Mouse (Mus musculus): ENCODE results near the gene Gm10491. TPM values are rescaled to one million over a fixed set of nuclear protein-coding genes. Genes with fewer than 3 reads are reported as not detected.

The Gm10491 gene
- polyA plus RNA-seq, 1 experiment, result not detected

DNA sequence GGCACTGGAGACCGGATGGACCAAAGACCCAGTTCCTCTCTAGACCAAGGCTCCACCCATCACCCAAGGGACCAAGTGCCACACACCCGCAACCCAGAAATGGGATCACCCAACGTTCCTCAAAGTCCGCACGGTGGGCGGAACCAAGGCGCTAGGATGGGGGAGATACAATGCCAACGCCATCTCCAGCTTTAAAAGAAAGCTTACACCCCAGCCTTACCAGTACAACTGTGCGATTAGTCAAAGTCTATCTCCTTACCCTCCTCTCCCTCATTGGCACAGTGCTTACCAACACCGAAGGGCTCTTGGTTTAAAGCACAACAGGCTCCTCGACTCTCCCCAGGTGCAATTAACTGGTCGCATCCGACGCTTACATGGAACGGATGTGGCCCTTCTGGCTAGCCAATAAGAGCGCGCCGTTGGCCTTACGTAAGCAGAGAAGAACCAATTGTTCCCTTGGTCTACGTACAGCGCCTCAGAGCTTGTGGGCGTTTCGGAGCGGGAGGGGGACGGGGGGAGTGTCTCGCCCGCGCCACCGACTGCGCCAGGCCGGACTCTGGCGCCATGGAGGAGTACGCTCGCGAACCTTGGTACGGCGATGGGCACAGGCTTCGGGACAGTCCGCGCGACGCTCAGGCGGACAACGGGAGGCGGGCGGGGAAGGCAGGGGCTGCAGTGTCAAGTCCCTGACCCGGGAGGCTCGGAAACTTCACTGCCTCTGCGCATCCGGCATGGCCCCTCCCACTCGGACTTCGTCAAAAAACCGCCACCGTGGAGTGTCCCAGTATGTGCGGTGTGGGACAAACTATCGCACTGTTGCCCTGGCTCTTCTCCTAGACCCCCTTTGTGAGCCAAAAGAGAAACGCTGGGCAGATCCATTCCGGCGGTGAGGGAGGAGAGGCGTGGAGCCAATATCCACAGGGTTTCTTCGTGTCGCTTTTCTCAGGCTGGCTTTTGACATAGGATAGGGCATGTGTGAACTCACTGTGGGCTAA lies 8.5 kb downstream of the Gm10491 start, which contains the start of the genes Pqbp1 and Timm17b:
Gene Pqbp1, minus strand, starts transcription at position 390 of the 995 bp plus-strand sequence.
Gene Timm17b, plus strand, starts transcription at position 478 of the 995 bp plus-strand sequence.
- no peak for TF ChIP-seq GATA1 (IDR thresholded peaks at IDR 0.05; ENCODE audit: low read length)

DNA sequence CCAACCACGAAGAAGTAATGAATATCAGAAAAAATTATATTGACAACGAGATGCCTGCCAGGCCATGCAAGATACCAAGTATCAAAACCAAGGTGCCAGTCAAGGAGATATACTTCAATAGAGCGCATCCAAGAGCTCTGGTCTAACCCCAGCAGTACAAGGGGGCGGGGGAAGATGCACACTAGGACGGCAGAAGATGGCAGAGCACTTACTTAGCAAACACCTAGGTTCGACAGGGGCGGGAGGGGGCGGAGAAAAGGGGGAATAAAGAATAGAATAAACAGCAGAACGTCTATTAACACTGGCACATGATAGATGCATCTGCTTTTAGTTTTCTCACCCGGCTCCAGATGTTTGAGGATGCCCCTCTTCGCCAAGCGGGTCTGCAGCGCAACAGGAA lies 9.4 kb downstream of the Gm10491 start:
- TF ChIP-seq GATA1 (IDR thresholded peaks at IDR 0.05; ENCODE audit: low read length), result no peak

DNA sequence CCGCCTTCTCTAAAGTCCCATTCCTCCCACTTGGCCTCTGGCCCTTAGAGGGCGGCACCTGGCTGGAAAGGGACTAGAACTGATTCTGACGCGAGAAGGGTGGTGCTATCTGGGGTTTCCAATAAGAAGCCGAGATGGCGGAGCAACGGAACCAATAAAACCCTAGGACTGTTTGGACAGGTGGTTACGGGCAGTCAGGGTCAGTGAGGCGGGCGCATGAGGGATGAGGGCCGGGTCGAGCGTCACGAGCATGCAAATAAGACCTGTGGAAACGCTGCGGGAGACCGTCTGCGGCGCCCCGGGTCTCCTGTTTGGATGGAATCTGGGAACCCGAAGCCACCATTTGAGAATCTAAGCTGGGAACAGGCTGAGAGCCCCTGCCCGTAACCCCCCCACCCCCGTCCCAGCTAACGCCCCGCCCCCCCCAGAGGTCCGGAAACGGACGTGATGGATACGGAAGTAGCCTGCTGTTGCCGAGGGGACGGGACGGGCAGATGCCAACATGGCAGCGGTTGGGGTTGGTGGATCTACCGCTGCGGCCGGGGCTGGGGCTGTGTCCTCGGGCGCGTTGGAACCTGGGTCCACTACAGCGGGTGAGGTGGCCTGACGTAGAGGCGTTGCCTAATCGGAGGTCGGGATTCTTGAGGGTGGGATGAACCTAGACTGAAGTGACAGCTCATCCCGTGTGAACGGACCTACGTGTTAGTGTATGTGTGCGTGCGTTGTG lies 23.6 kb downstream of the Gm10491 start, which contains the start of gene Slc35a2:
Gene Slc35a2, plus strand, starts transcription at position 188 of the 727 bp plus-strand sequence.
- TF ChIP-seq GATA1 (IDR thresholded peaks at IDR 0.05; ENCODE audit: low read length), result no peak

DNA sequence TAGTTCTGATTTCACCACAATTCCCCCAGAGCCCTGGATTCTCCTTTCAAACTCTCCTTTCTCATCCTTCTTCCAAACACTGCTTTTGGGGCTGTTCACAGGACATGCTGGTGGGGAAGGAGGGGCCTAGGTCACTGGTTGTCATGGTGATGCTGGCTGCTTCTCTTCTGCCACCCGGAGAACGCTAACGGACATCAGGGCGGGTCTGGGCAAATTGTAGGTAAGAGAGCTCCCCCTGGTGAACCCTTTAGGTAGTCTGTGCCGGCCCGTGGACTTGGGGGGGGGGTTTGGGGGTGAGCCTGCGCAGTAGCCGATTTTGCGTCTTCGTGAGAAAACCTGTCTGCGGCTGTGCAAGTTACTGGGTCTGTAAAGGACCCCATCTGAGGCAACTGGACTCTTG lies 27.8 kb downstream of the Gm10491 start:
- no peak for TF ChIP-seq GATA1 (IDR thresholded peaks at IDR 0.05; ENCODE audit: low read length)

DNA sequence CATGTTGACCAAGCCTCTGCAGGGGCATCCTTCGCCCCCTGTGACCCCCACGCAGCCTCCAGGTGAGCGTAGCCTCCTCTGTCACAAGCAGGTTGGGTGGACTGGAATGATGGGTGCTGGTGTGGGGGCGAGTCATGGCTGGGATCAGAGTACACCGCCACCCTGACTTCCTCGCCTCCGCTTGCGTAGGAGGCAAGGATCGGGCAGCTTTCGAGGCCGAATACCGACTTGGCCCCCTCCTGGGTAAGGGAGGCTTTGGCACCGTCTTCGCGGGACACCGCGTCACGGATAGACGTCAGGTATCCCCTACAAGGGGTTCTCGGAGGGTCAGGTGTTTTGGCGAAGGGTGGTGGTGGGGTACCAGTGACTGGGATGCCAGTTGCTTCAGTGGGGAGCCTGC lies 29.1 kb downstream of the Gm10491 start:
- TF ChIP-seq GATA1 (IDR thresholded peaks at IDR 0.05; ENCODE audit: low read length), result no peak

DNA sequence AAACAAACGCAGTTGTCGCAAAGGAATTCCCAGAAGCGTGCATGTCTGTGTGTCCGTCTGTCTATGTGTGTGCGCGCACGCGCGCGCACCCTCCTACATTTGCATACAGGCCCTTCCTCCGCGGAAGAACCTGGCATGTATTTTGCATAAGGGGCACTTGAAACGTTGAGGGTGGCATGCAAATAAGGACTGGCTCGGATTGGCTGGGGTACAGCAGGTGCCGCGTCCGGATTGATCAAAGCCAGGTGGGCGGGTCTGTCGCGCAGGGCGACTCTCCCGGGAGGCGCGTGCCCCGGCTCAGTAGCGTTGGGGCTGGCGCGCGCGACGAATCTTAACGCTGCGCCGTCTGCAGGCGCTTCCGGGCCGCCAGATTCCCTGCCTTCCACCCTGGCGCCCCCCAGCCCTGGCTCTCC lies 29.6 kb downstream of the Gm10491 start, which contains the start of gene Pim2:
Gene Pim2, plus strand, starts transcription at position 256 of the 413 bp plus-strand sequence.
- TF ChIP-seq GATA1 (IDR thresholded peaks at IDR 0.05; ENCODE audit: low read length), result no peak

DNA sequence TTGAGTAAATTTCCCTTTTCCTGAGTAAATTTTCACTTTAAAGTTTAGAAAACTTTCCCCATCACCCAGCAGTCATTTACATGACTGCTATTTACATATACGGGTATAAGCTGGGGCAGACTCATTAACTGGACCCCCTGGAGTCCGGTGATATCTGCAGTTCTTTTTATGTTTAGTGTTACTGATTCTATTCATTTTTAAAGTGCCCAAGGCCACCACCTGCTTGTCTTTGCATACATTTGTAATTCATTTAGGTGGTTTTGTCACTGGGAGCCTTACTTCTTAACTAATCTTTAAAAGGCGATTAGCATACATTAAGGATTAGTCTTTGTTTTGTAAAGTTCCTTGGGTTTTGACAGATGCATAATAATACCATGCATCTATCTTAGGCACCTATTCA lies 37.8 kb downstream of the Gm10491 start:
- TF ChIP-seq GATA1 (IDR thresholded peaks at IDR 0.05; ENCODE audit: low read length), result no peak

DNA sequence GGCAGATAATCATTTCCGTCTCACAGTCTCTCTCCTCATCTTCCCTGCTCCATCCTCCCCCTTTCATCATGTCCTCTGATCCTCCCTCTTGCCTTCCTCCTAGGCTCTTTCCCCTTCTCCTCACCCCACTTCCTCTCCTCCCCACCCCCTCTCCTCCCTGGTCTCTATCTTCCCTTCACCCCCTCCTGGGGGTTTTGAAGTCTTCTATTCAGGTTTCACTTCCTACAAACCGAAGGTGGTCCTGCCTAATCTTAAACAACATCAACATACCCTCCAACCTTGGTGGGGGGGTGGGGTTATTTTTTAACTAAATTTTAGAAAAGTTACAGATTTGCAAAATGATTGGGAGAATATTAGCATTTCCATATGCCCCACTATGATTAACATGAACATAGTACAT lies 39.1 kb downstream of the Gm10491 start:
- no peak for TF ChIP-seq GATA1 (IDR thresholded peaks at IDR 0.05; ENCODE audit: low read length)

DNA sequence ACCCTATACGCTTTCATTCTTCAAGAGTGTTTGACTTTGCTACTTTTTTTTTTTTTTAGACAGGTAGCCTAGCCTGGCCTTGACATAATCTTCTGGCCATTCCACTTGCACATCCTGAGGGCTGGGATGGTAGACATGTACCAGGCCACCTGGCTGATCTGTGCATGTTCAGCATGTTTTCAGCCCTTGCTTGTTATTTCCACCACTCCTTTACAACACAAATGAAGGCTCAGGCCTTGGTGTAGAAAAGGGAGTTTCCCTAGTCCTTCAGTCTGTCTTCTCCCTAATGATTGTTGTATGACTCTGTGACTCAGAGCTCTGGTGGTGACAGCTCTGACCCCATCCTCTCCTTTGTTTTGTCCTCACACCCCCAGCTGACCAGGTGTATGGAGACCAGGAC lies 40.5 kb downstream of the Gm10491 start:
- TF ChIP-seq GATA1 (IDR thresholded peaks at IDR 0.05; ENCODE audit: low read length), result no peak

DNA sequence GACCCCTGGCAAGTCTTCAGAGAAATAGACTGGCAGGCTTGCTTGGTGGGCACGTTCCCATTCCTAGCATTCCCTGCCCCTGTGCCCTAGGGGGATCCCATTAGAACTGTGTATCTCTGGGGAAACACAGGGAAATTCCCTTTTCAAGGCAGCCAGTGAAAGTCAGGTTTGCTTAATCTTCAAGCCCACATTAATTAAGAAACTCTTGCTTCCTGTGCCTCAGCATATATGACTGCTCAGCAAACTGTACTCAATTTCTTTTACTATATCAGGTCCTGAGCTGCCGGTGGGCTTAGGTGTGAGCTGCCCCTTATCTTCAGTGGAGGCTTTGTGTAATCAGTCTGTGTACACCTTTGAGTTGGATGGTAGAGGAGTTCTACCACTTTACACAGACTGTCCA lies 41.8 kb downstream of the Gm10491 start:
- TF ChIP-seq GATA1 (IDR thresholded peaks at IDR 0.05; ENCODE audit: low read length), result no peak

DNA sequence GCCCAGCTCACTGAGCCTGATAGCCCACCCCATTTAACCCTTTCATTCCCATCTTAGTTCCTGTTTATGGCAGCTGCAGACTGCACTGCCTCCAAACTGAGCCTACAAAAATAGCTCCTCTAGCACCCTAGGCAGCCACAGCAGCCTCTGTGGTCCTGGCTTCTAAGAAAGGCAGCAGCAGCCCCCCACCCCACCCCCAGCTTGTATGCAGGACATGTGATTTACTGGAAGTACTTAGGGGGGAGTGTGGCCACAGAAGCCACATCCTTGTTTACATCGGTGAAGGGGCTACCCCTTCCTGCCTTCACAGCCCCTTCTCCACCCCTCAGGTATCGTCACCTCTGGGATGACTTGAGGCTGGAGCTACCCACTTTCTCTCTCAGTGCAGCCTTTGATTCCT lies 42.3 kb downstream of the Gm10491 start:
- no peak for TF ChIP-seq GATA1 (IDR thresholded peaks at IDR 0.05; ENCODE audit: low read length)

DNA sequence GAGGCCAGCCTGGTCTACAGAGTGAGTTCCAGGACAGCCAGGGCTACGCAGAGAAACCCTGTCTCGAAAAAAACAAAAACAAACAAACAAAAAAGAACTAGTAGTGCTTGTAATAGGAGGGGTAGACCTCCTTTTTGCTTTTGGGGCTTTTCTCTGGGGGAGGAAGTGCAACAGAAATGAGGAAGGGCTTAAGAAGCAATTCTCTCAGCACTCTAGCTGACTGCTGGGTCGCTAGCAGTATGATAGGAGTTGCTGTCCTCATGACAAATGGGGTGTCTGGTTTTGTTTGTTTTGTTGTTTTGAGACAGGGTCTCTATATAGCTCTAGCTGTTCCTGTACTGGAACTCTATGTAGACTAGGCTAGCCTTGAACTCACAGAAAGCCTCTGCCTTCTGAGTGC lies 43.1 kb downstream of the Gm10491 start:
- no peak for TF ChIP-seq GATA1 (IDR thresholded peaks at IDR 0.05; ENCODE audit: low read length)

DNA sequence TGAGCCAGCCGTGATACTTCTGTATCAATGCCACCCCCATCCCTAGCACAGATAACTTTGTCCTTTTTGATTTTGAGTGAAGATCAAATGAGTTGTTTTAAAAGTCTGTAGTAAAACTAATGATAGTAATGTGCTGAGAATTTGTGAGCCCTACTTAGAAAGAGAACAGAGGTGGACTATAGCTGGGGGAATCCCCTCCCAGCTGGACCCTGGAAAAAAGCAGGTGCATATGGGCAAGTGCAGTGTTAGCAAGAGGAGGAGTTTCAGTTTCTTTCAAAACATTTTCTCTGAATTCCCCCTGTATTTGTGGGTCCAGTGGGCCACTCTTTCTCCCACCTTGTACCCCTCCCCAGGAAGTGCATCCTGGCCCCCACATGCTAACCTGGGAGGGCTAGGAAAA lies 44.5 kb downstream of the Gm10491 start:
- no peak for TF ChIP-seq GATA1 (IDR thresholded peaks at IDR 0.05; ENCODE audit: low read length)

DNA sequence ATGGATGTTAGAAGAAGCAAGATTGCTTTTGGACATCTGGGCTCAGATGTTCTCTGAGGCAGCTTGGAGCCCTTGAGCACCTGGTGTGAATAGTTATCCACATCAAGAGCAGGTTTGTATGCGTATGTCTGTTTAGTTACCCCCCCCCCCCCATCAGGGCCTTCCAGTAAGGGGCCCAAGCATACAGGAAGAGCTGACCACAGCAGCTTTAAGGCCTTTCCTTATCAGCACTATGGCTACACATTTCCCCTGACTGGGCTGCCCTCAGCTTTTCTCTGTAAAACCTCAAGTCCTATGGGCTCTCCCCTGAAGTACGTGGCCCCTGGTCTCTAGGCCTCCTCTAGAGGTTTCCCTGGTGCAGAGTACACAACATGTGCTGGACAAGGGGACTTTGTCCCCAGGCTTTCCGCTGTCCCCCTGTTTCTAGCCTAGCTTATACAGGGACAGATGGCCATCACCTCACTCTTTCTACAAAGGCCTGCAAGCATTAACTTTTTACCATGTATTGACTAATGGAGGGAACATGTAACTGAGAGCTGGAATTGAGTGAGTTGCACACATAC lies 48.4 kb downstream of the Gm10491 start:
- TF ChIP-seq GATA1 (IDR thresholded peaks at IDR 0.05; ENCODE audit: low read length), result no peak

Other genes starting within 250 kb of the Gm10491 start
- 8.9 and 13.9 TPM in 2 replicates for gene Plp2, start 236.4 kb downstream of the Gm10491 start, polyA plus RNA-seq (2012)
- gene Magix, start 226.6 kb downstream of the Gm10491 start, polyA plus RNA-seq (2012), result not detected in 2 replicates
- gene Gpkow, start 210.7 kb downstream of the Gm10491 start, polyA plus RNA-seq (2012), result 6.1 and 9.3 TPM in 2 replicates
- 14.2 and 17.0 TPM in 2 replicates for gene Wdr45, start 193.5 kb downstream of the Gm10491 start, polyA plus RNA-seq (2012)
- 1.5 and 4.7 TPM in 2 replicates for gene Gm45208, start 185.6 kb downstream of the Gm10491 start, polyA plus RNA-seq (2012)
- gene Praf2, start 179.4 kb downstream of the Gm10491 start, polyA plus RNA-seq (2012), result 9.2 and 10.4 TPM in 2 replicates
- gene Ccdc120, start 156.9 kb downstream of the Gm10491 start, polyA plus RNA-seq (2012), result 9.6 and 11.4 TPM in 2 replicates
- gene Tfe3, start 145.3 kb downstream of the Gm10491 start, polyA plus RNA-seq (2012), result 36.2 and 43.7 TPM in 2 replicates
- gene Gripap1, start 118.1 kb downstream of the Gm10491 start, polyA plus RNA-seq (2012), result 23.3 and 28.3 TPM in 2 replicates
- 0.22 and 0.31 TPM in 2 replicates for gene Kcnd1, start 85.5 kb downstream of the Gm10491 start, polyA plus RNA-seq (2012)
- gene Otud5, start 66.5 kb downstream of the Gm10491 start, polyA plus RNA-seq (2012), result 71.5 and 82.8 TPM in 2 replicates
- 14.2 and 14.5 TPM in 2 replicates for gene Pim2, start 29.6 kb downstream of the Gm10491 start, polyA plus RNA-seq (2012)
- gene Slc35a2, start 23.8 kb downstream of the Gm10491 start, polyA plus RNA-seq (2012), result 60.7 and 69.5 TPM in 2 replicates
- gene Pqbp1, start 8.6 kb downstream of the Gm10491 start, polyA plus RNA-seq (2012), result 179 and 197 TPM in 2 replicates
- 129 and 177 TPM in 2 replicates for gene Timm17b, start 8.5 kb downstream of the Gm10491 start, polyA plus RNA-seq (2012)
- not detected in 2 replicates for gene Gm10490, start 1.7 kb upstream of the Gm10491 start, polyA plus RNA-seq (2012)
- gene Pcsk1n, start 12.0 kb upstream of the Gm10491 start, polyA plus RNA-seq (2012), result not detected in 2 replicates
- gene Eras, start 20.8 kb upstream of the Gm10491 start, polyA plus RNA-seq (2012), result not detected in 2 replicates
- gene Hdac6, start 40.1 kb upstream of the Gm10491 start, polyA plus RNA-seq (2012), result 2.6 and 3.2 TPM in 2 replicates
- 1,486 and 2,392 TPM in 2 replicates for gene Gata1, start 70.2 kb upstream of the Gm10491 start, polyA plus RNA-seq (2012)
- gene Glod5, start 110.7 kb upstream of the Gm10491 start, polyA plus RNA-seq (2012), result not detected in 2 replicates
- 19.8 and 22.2 TPM in 2 replicates for gene Suv39h1, start 166.9 kb upstream of the Gm10491 start, polyA plus RNA-seq (2012)
- gene Was, start 182.7 kb upstream of the Gm10491 start, polyA plus RNA-seq (2012), result 177 and 230 TPM in 2 replicates
- 39.6 and 40.4 TPM in 2 replicates for gene Wdr13, start 225.1 kb upstream of the Gm10491 start, polyA plus RNA-seq (2012)
- gene Rbm3, start 238.0 kb upstream of the Gm10491 start, polyA plus RNA-seq (2012), result 55.5 and 225 TPM in 2 replicates